Mouse (Mus musculus) central nervous system, embryonic 14 days (tissue): ENCODE results near the gene Psmb8. TPM values are rescaled to one million over a fixed set of nuclear protein-coding genes. Genes with fewer than 3 reads are reported as not detected.

Experiments used
- polyA plus RNA-seq: library from polyadenylated mRNA; depleted of rRNA; stranded (reverse); fragments of >200 nt; gene quantifications from 2 replicates; pipeline ENCODE4 v1.2.3, GENCODE M21; 2012; rRNA removed

Gene Psmb8
- 5.1 and 6.8 TPM in 2 replicates for polyA plus RNA-seq

DNA sequence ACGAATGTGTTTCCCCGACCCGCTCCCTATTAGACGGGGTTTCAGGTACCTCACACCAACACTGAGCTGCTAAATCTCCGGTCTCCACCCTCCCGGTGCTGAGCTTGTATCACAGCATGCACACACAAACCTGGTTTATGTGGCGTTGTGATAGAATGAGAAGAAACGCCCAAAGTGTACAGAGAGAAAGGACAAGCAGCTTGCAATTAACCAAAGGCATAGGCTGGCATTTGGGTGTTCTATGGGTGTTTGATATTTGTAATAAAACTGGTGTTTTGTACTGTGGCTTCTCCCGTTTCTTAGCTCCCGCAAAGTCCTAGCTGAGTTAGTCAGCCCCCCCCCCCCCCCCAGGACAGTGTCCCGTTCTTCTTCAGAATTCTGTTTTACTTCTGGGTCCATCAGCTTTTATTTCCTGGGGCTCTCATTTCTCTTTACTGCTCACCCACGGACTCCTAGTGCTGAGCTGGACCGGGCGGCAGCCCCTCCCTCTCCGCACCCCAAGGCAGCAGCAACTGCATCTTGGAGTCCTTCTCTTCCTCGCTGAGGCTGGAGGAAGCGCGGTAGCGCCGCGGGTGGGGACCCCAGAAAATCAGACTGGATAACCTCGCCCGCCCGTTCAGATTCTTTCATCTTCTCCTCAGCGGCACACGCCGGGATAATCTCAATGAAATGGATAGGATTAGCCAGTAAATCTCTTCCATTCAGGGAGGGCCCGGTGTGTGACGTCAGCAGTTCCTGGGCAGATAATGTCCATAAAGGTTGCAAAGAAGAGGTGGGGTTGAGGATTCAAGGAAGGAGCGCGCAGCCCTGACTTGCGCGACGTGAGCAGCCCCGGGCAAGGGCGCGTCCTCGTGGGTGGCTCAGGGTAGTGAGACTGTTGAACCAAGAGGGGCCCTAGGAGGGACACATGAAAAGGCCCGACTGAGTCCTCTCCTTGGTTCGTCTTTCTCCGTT lies at the start of gene Psmb8:
TSS of gene Psmb8 (plus strand) at position 781 of the 954 bp plus-strand sequence.

GRCm38 (mm10) chr17:34152923-34153322 lies 44.6 kb upstream of the Psmb8 start, which contains the start of gene H2-DMb1:
Gene H2-DMb1, plus strand, starts transcription at chr17:34153072.

DNA sequence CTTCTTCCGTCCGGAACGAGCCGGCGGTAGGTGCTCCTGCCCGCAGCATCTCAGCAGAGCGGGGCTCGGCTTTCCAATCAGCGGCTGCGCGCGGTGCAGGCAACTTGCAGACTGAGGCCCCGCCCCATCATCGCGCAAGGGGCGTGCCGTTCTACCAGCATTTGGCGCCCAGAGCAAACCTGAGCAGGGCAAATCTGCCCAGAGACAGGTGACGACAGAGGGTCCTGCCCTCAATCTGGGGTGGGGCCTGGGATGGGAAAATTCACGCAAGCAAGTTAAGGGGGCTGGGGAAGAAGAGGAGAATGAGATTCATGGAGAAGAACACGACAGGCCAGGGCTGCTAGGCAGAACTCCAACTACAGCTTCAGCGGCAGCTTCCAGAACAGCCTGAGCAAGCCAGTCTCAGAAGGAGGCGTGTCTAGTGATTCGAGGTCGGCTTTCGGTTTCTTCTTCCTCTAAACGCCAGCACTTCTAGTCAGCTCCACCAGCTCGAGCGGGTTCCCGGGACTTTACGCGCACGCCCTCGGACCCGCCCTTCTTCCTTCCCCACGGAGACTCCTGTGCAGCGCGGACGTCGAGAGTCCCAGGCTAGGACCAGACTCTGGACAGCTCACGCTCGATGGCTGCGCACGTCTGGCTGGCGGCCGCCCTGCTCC lies 10.1 kb upstream of the Psmb8 start, which contains the start of the genes Tap1 and Psmb9:
TSS of gene Tap1 (plus strand) at position 293 of the 656 bp plus-strand sequence.
TSS of gene Psmb9 (minus strand) at position 504 of the 656 bp plus-strand sequence.

GRCm38 (mm10) chr17:34203444-34203843 lies 5.9 kb downstream of the Psmb8 start, which contains the start of gene Tap2:
Gene Tap2, plus strand, starts transcription at chr17:34203527.

DNA sequence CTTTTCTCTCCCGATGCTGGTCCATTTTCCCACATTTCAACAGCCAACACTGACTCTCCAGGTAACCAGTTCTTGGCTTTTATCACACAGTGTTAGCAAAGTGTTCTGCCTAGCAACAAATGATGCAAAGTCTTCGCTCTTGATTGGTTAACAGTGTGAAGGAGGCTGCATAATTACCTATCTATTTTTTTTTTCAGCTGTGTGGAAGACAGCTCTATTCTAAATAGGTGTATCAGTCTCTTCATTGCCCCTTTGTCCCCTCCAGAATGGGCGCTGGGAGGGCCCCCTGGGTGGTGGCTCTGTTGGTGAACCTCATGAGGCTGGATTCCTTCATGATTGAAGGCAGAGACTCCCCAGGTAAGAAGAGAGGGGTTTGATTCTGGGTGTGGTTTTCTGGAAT lies 41.2 kb downstream of the Psmb8 start, which contains the start of gene H2-Ob:
TSS of gene H2-Ob (plus strand) at position 198 of the 400 bp plus-strand sequence.

Other genes starting within 250 kb of the Psmb8 start
- 9.3 and 9.5 TPM in 2 replicates for gene B3galt4, start 246.2 kb upstream of the Psmb8 start, polyA plus RNA-seq
- gene Vps52, start 241.9 kb upstream of the Psmb8 start, polyA plus RNA-seq = 63.4 and 64.7 TPM in 2 replicates
- gene Rps18, start 241.7 kb upstream of the Psmb8 start, polyA plus RNA-seq = 1,006 and 1,081 TPM in 2 replicates
- gene H2-K1, start 197.4 kb upstream of the Psmb8 start, polyA plus RNA-seq = 27.6 and 29.7 TPM in 2 replicates
- 62.7 and 65.1 TPM in 2 replicates for gene Ring1, start 173.0 kb upstream of the Psmb8 start, polyA plus RNA-seq
- 115 and 118 TPM in 2 replicates for gene H2-Ke6, start 169.7 kb upstream of the Psmb8 start, polyA plus RNA-seq
- 113 and 136 TPM in 2 replicates for gene Slc39a7, start 166.0 kb upstream of the Psmb8 start, polyA plus RNA-seq
- gene Rxrb, start 165.9 kb upstream of the Psmb8 start, polyA plus RNA-seq = 88.3 and 91.0 TPM in 2 replicates
- 13.9 and 70.2 TPM in 2 replicates for gene Col11a2, start 158.3 kb upstream of the Psmb8 start, polyA plus RNA-seq
- 0.15 and 0.29 TPM in 2 replicates for gene H2-Oa, start 105.4 kb upstream of the Psmb8 start, polyA plus RNA-seq
- gene H2-DMa, start 78.2 kb upstream of the Psmb8 start, polyA plus RNA-seq = 10.2 and 10.5 TPM in 2 replicates
- gene Brd2, start 75.1 kb upstream of the Psmb8 start, polyA plus RNA-seq = 206 and 231 TPM in 2 replicates
- 0.15 and 0.29 TPM in 2 replicates for gene H2-DMb2, start 54.4 kb upstream of the Psmb8 start, polyA plus RNA-seq
- gene H2-DMb1, start 44.6 kb upstream of the Psmb8 start, polyA plus RNA-seq = 1.0 and 1.9 TPM in 2 replicates
- 2.8 and 4.5 TPM in 2 replicates for gene Tap1, start 10.2 kb upstream of the Psmb8 start, polyA plus RNA-seq
- gene Psmb9, start 10.0 kb upstream of the Psmb8 start, polyA plus RNA-seq = 1.8 and 2.6 TPM in 2 replicates
- 1.3 and 2.0 TPM in 2 replicates for gene Tap2, start 5.8 kb downstream of the Psmb8 start, polyA plus RNA-seq
- gene H2-Ob, start 41.2 kb downstream of the Psmb8 start, polyA plus RNA-seq = 0.07 TPM in 1 of 2 replicates, not detected in the other
- 1.9 and 2.8 TPM in 2 replicates for gene H2-Ab1, start 60.0 kb downstream of the Psmb8 start, polyA plus RNA-seq
- gene H2-Aa, start 90.1 kb downstream of the Psmb8 start, polyA plus RNA-seq = 0.54 and 1.0 TPM in 2 replicates
- gene H2-Eb1, start 108.1 kb downstream of the Psmb8 start, polyA plus RNA-seq = 1.2 and 2.2 TPM in 2 replicates
- gene H2-Eb2, start 127.9 kb downstream of the Psmb8 start, polyA plus RNA-seq = 0.16 and 0.19 TPM in 2 replicates
- 0.03 and 0.05 TPM in 2 replicates for gene Btnl2, start 157.1 kb downstream of the Psmb8 start, polyA plus RNA-seq
- gene Btnl1, start 179.4 kb downstream of the Psmb8 start, polyA plus RNA-seq = not detected in 2 replicates
- 10.5 and 11.5 TPM in 2 replicates for gene BC051142, start 201.1 kb downstream of the Psmb8 start, polyA plus RNA-seq